Mouse (Mus musculus): ENCODE results near the gene Lin28b. TPM values are rescaled to one million over a fixed set of nuclear protein-coding genes. Genes with fewer than 3 reads are reported as not detected.
A peak's percentile ranks its signal among the peaks of the same experiment; 100 is the strongest.
"Not testable (repeated sequence)": the region's sequence is repeated elsewhere in the genome, so short reads cannot be mapped to it uniquely, and the experiment has no call there.

Gene Lin28b
- total RNA-seq, 2 experiments from 2014 or later: 5.2 to 5.8 TPM

DNA sequence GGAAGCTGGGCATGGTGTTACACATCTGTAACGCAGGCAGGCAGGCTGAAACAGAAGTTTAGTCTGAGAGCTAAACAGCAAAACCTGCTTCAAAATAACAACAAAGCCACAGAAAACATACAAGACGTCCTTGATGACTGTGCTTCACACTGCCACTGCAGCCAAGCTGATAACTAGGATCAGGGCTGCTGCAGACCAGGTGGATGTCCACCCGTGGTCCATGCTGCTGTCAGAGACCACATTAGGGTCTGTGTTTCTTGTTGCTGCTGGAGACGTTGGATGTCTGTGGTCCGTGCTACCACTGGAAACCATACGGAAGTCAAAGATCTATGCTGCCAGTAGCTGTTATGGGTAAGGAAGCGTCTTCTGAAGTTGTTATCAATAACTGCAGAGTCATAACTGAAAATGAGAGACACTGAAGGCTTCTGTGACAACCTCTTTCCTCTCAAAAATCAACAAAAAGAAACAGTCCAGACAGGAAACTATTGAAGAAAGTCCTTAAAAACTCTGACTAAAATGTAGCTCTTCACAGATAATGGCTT lies 86.4 kb downstream of the Lin28b start:
- intact Hi-C loops (cut with DNase I): no loop called here
- no peak for DNase-seq (ENCODE audit: extremely low spot score in 1 of 2, low spot score in 2 of 2)
- no peak overlapping the region for H3K27ac ChIP-seq
- no peak overlapping the region for H3K4me3 ChIP-seq
- TF ChIP-seq CTCF (IDR thresholded peaks at IDR 0.05): no peak

GRCm38 (mm10) chr10:45398211-45398610 lies 88.0 kb downstream of the Lin28b start:
- intact Hi-C loops (cut with DNase I): no loop called here
- no peak for DNase-seq (ENCODE audit: extremely low spot score in 1 of 2, low spot score in 2 of 2)
- TF ChIP-seq CTCF (IDR thresholded peaks at IDR 0.05): no peak
- H3K27ac ChIP-seq: no peak overlapping the region
- H3K4me3 ChIP-seq: no peak overlapping the region

GRCm38 (mm10) chr10:45382637-45382958 lies 103.6 kb downstream of the Lin28b start:
- no peak for DNase-seq (ENCODE audit: extremely low spot score in 1 of 2, low spot score in 2 of 2)
- intact Hi-C loops (cut with DNase I): loop anchor here (2.0 to 10.0 kb wide), 3 partner anchors 130 to 534 kb away; no protein-coding TSS in a partner anchor
- H3K27ac ChIP-seq: no peak overlapping the region

GRCm38 (mm10) chr10:45381937-45382636 lies 104.1 kb downstream of the Lin28b start:
- intact Hi-C loops (cut with DNase I): loop anchor here (2.0 to 10.0 kb wide), 3 partner anchors 130 to 535 kb away; no protein-coding TSS in a partner anchor
- TF ChIP-seq CTCF (IDR thresholded peaks at IDR 0.05): peak; percentile 46
- no peak overlapping the region for H3K4me3 ChIP-seq
- H3K27ac ChIP-seq: no peak overlapping the region
- no peak for DNase-seq (ENCODE audit: extremely low spot score in 1 of 2, low spot score in 2 of 2)

More at GRCm38 (mm10) chr10:45382637-45382958, 103.6 kb downstream of the Lin28b start:
- no peak overlapping the region for H3K4me3 ChIP-seq
- TF ChIP-seq CTCF (IDR thresholded peaks at IDR 0.05): no peak

GRCm38 (mm10) chr10:45378269-45378668 lies 107.9 kb downstream of the Lin28b start:
- TF ChIP-seq CTCF (IDR thresholded peaks at IDR 0.05): no peak
- intact Hi-C loops (cut with DNase I): loop anchor here (5.0 kb wide), 1 partner anchor 424 kb away; no protein-coding TSS in a partner anchor
- no peak for DNase-seq (ENCODE audit: extremely low spot score in 1 of 2, low spot score in 2 of 2)
- Histone ChIP-seq H3K27ac (no peak overlapping the region), H3K4me3 (no peak overlapping the region)

DNA sequence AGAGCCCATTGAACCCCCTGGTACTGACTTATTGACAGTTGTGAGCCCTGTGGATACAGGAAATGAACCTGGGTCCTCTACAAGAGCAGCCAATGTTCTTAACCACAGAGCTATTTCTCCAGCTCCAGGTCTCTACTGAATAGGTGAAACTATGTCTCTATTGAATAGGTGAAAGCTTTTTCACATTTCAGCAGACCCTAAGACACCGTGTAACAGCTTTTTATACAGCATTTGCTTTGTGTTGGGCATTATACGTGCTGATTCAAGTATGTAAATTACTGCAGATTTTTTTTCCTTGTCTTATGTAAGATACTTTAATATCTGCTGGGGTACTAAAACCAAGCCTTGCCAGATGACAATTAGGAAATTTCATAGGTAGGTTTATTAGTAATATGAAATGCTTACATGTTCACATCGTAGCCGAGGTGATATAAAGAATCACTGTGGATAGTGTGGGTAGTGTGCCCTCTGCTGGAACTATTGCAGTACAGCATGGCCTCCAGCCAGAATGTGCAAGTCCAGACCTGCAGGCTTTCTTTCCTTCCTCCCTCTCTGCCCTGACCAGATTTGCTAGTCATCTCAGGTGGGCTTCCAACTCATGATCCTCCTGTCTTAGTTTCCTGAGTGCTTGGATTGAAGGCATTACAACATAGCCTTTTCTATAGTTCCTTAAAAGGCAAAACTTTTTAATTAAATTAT lies 113.1 kb downstream of the Lin28b start:
- peak; percentile 92 for TF ChIP-seq CTCF (IDR thresholded peaks at IDR 0.05)
- DNase-seq (ENCODE audit: extremely low spot score in 1 of 2, low spot score in 2 of 2): peak; percentile 65 to 70
- H3K27ac ChIP-seq: no peak overlapping the region
- intact Hi-C loops (cut with DNase I): loop anchor here (2.0 kb wide), 2 partner anchors 274 to 322 kb away; no protein-coding TSS in a partner anchor
- H3K4me3 ChIP-seq: no peak overlapping the region

DNA sequence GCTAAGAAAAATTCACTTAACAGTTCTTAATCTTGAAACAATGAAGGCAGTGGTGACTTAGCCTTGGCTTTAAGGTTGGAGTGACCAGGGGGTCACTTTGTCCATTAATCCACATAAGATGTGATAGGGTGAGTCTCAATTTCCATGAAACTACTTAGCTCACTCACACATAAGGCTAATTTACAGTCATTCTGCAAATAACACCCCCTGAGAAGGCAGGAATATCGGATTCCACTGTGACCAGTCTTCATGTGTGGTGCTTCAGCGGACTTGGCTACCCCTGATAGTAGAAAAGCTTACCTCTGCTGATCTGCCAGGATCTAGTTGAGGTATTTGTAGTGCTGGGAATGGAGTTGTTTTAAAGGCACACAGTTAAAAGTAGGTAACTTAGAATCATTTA lies 115.7 kb downstream of the Lin28b start:
- no peak for TF ChIP-seq CTCF (IDR thresholded peaks at IDR 0.05)
- intact Hi-C loops (cut with DNase I): no loop called here

DNA sequence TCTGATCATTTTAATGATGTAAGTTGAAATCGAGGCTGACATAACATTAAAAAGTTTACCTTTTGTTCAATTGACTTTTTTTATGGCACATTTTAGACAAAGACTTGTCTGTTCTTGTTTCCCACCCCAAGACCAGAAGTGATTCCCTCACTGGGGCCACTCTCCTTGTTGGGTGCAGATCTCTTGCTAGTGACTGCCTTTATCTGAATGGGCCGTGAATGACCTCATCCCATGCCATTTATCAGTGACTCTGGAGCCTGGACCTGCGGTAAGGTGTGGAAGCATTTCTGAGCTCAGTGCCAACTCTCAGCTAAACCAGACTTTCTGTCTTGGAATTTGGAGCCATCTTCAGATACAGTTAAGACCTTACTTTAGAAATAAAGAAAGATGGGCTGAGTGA lies 116.6 kb downstream of the Lin28b start:
- no peak for TF ChIP-seq CTCF (IDR thresholded peaks at IDR 0.05)
- Histone ChIP-seq H3K4me3 (no peak overlapping the region), H3K27ac (no peak overlapping the region)
- intact Hi-C loops (cut with DNase I): no loop called here
- DNase-seq (ENCODE audit: extremely low spot score in 1 of 2, low spot score in 2 of 2): no peak

More for the DNA sequence above, 115.7 kb downstream of the Lin28b start:
- Histone ChIP-seq H3K4me3 (no peak overlapping the region), H3K27ac (no peak overlapping the region)
- DNase-seq (ENCODE audit: extremely low spot score in 1 of 2, low spot score in 2 of 2): no peak

- H3K27ac ChIP-seq: no peak overlapping the region
- TF ChIP-seq CTCF (IDR thresholded peaks at IDR 0.05): no peak; the same call in 1 of the 2 replicates
- intact Hi-C loops (cut with DNase I): no loop called here
- DNase-seq (ENCODE audit: extremely low spot score in 1 of 2, low spot score in 2 of 2): no peak
- H3K4me3 ChIP-seq: no peak overlapping the region
Measured at GRCm38 (mm10) chr10:45366987-45367705, 119.0 kb downstream of the Lin28b start.

GRCm38 (mm10) chr10:45363396-45363795 lies 122.8 kb downstream of the Lin28b start:
- Histone ChIP-seq H3K27ac (no peak overlapping the region), H3K4me3 (no peak overlapping the region)
- intact Hi-C loops (cut with DNase I): no loop called here
- TF ChIP-seq CTCF (IDR thresholded peaks at IDR 0.05): no peak
- DNase-seq (ENCODE audit: extremely low spot score in 1 of 2, low spot score in 2 of 2): no peak

GRCm38 (mm10) chr10:45356091-45356490 lies 130.1 kb downstream of the Lin28b start:
- no peak for TF ChIP-seq CTCF (IDR thresholded peaks at IDR 0.05)
- intact Hi-C loops (cut with DNase I): no loop called here
- H3K4me3 ChIP-seq: no peak overlapping the region
- no peak for DNase-seq (ENCODE audit: extremely low spot score in 1 of 2, low spot score in 2 of 2)
- H3K27ac ChIP-seq: no peak overlapping the region

GRCm38 (mm10) chr10:45348143-45348542 lies 138.1 kb downstream of the Lin28b start:
- H3K4me3 ChIP-seq; intact Hi-C loops (cut with DNase I); H3K27ac ChIP-seq; DNase-seq (ENCODE audit: extremely low spot score in 1 of 2, low spot score in 2 of 2): not testable (repeated sequence)
- peak; percentile 30 for TF ChIP-seq CTCF (IDR thresholded peaks at IDR 0.05)
